Mouse (Mus musculus) right cerebral cortex, postnatal 14 days (tissue): ENCODE data around the gene Ift140.
A peak's percentile ranks its signal among the peaks of the same experiment; 100 is the strongest.

Experiments
- DNase-seq: peaks from one replicate; pipeline ENCODE4 v3.0.0; 2022

Gene Ift140

GRCm38 (mm10) chr17:25077771-25078372 lies 62.0 kb downstream of the Ift140 start:
- peak; percentile 67 for DNase-seq

- DNase-seq: no peak
Measured at GRCm38 (mm10) chr17:25080210-25080609, 64.3 kb downstream of the Ift140 start.

- no peak for DNase-seq
Measured at GRCm38 (mm10) chr17:25080960-25081381, 65.1 kb downstream of the Ift140 start.

GRCm38 (mm10) chr17:25082081-25082847 lies 66.4 kb downstream of the Ift140 start:
- no peak for DNase-seq

- DNase-seq: no peak
Measured at GRCm38 (mm10) chr17:25082887-25083286, 67.0 kb downstream of the Ift140 start.

- DNase-seq: no peak
Measured at GRCm38 (mm10) chr17:25083444-25083931, 67.6 kb downstream of the Ift140 start, which contains the start of gene Tmem204. Gene Tmem204 (minus strand): TSS chr17:25083591.

- DNase-seq: no peak
Measured at GRCm38 (mm10) chr17:25084835-25085385, 69.0 kb downstream of the Ift140 start.

- no peak for DNase-seq
Measured at GRCm38 (mm10) chr17:25086724-25087123, 70.8 kb downstream of the Ift140 start.

- no peak for DNase-seq
Measured at GRCm38 (mm10) chr17:25089158-25089557, 73.3 kb downstream of the Ift140 start.

- no peak for DNase-seq
Measured at GRCm38 (mm10) chr17:25090450-25090849, 74.6 kb downstream of the Ift140 start.

- DNase-seq: no peak
Measured at GRCm38 (mm10) chr17:25096221-25096620, 80.3 kb downstream of the Ift140 start.

- DNase-seq: no peak
Measured at GRCm38 (mm10) chr17:25100052-25100451, 84.2 kb downstream of the Ift140 start.

- DNase-seq: no peak
Measured at GRCm38 (mm10) chr17:25101338-25101737, 85.5 kb downstream of the Ift140 start.

- no peak for DNase-seq
Measured at GRCm38 (mm10) chr17:25107786-25108185, 91.9 kb downstream of the Ift140 start.

- DNase-seq: no peak
Measured at GRCm38 (mm10) chr17:25109578-25109977, 93.7 kb downstream of the Ift140 start.

GRCm38 (mm10) chr17:25110590-25110989 lies 94.7 kb downstream of the Ift140 start:
- no peak for DNase-seq

GRCm38 (mm10) chr17:25111220-25111619 lies 95.3 kb downstream of the Ift140 start:
- no peak for DNase-seq

GRCm38 (mm10) chr17:25111739-25112422 lies 96.0 kb downstream of the Ift140 start:
- peak; percentile 46 for DNase-seq

- DNase-seq: no peak
Measured at GRCm38 (mm10) chr17:25112423-25112810, 96.5 kb downstream of the Ift140 start.

- DNase-seq: no peak
Measured at GRCm38 (mm10) chr17:25114908-25115645, 99.2 kb downstream of the Ift140 start.

GRCm38 (mm10) chr17:25115664-25116432 lies 100.0 kb downstream of the Ift140 start, which contains the start of gene Telo2:
Gene Telo2 (minus strand): TSS chr17:25115967.
- peak; percentile 91 for DNase-seq

GRCm38 (mm10) chr17:25117263-25117662 lies 101.4 kb downstream of the Ift140 start:
- DNase-seq: no peak
